Mouse (Mus musculus): ENCODE measurements around the gene Exoc7.

DNA sequence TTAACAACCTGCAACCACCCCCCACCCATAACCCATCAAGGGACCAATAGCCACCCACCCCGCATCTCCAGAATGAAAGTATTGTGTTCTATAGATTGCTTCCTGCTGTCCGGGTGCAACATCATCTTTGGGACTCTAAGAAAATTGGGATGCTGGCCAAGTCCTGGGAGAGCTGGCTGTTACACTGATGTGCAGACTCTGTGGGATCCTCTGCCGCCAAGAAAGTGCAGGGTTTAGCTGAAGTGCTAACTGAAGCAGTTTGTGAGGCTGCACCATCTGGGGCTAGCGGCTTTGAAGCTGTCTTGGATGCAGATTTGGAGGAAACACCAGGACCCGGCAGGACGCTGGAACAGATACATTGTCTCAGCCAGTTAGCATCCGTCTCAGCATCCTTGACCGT, 4.1 kb upstream of the Exoc7 start:
- TF ChIP-seq CTCF (IDR thresholded peaks at IDR 0.05; ENCODE audit: borderline replicate concordance, insufficient read depth, low read depth, low read length) (no peak), POLR2A (IDR thresholded peaks at IDR 0.05; ENCODE audit: borderline replicate concordance, insufficient read depth, low read length) (no peak)

All from cerebellum, adult 2 months (tissue).